Mouse (Mus musculus): ENCODE data around the gene Socs2. TPM values are rescaled to one million over a fixed set of nuclear protein-coding genes. Genes with fewer than 3 reads are reported as not detected.

Socs2 gene
- polyA plus RNA-seq, 1 experiment from 2014 or later: 96.5 TPM

GRCm38 (mm10) chr10:95445104-95446056, 28.4 kb upstream of the Socs2 start:
- ATAC-seq: no peak
- 86% methylated on average over 18 of the region's 18 CpGs for WGBS
- H3K27me3 ChIP-seq: no peaks in the 10 kb centered on the region
- H3K4me3 ChIP-seq (replicated peaks): no peak overlapping the region
- H3K36me3 ChIP-seq: no peaks in the 10 kb centered on the region
- no peak overlapping the region for H3K4me2 ChIP-seq (replicated peaks)
- H3K27ac ChIP-seq: no peak overlapping the region
- H3K9me3 ChIP-seq: no peaks in the 10 kb centered on the region
- H3K9ac ChIP-seq (replicated peaks): no peak overlapping the region
- H3K4me1 ChIP-seq (replicated peaks): no peaks in the 10 kb centered on the region

GRCm38 (mm10) chr10:95442334-95442733, 25.4 kb upstream of the Socs2 start:
- Histone ChIP-seq H3K4me3 (replicated peaks) (no peak overlapping the region), H3K9me3 (no peaks in the 10 kb centered on the region), H3K27me3 (no peaks in the 10 kb centered on the region), H3K36me3 (no peaks in the 10 kb centered on the region), H3K27ac (no peak overlapping the region), H3K9ac (replicated peaks) (no peak overlapping the region), H3K4me2 (replicated peaks) (no peak overlapping the region), H3K4me1 (replicated peaks) (no peaks in the 10 kb centered on the region)
- ATAC-seq: no peak
- WGBS: 90% methylated on average over 4 of the region's 4 CpGs

- no peaks in the 10 kb centered on the region for H3K9me3 ChIP-seq
Observed at GRCm38 (mm10) chr10:95440566-95440965, 23.6 kb upstream of the Socs2 start.

GRCm38 (mm10) chr10:95439718-95440339, 22.8 kb upstream of the Socs2 start:
- H3K27ac ChIP-seq: no peak overlapping the region
- no peak overlapping the region for H3K4me3 ChIP-seq (replicated peaks)
- no peaks in the 10 kb centered on the region for H3K36me3 ChIP-seq
- no peaks in the 10 kb centered on the region for H3K9me3 ChIP-seq
- H3K27me3 ChIP-seq: no peaks in the 10 kb centered on the region
- H3K4me2 ChIP-seq (replicated peaks): no peak overlapping the region
- WGBS: 92% methylated on average over 10 of the region's 10 CpGs
- no peaks in the 10 kb centered on the region for H3K4me1 ChIP-seq (replicated peaks)
- no peak overlapping the region for H3K9ac ChIP-seq (replicated peaks)
- no peak for ATAC-seq

More at GRCm38 (mm10) chr10:95440566-95440965, 23.6 kb upstream of the Socs2 start:
- Histone ChIP-seq H3K27me3 (no peaks in the 10 kb centered on the region), H3K36me3 (no peaks in the 10 kb centered on the region), H3K4me2 (replicated peaks) (no peak overlapping the region), H3K4me3 (replicated peaks) (no peak overlapping the region), H3K9ac (replicated peaks) (no peak overlapping the region), H3K4me1 (replicated peaks) (no peaks in the 10 kb centered on the region), H3K27ac (no peak overlapping the region)
- no peak for ATAC-seq
- 52% methylated on average over 2 of the region's 2 CpGs for WGBS

- Histone ChIP-seq H3K36me3 (no peaks in the 10 kb centered on the region), H3K4me2 (replicated peaks) (no peak overlapping the region), H3K27me3 (no peaks in the 10 kb centered on the region), H3K9me3 (no peaks in the 10 kb centered on the region), H3K4me1 (replicated peaks) (no peaks in the 10 kb centered on the region), H3K9ac (replicated peaks) (no peak overlapping the region), H3K27ac (no peak overlapping the region), H3K4me3 (replicated peaks) (no peak overlapping the region)
- no peak for ATAC-seq
- WGBS: 83% methylated on average over 11 of the region's 11 CpGs
Observed at GRCm38 (mm10) chr10:95438941-95439340, 22.0 kb upstream of the Socs2 start.

GRCm38 (mm10) chr10:95430271-95430670, 13.3 kb upstream of the Socs2 start:
- ATAC-seq: no peak
- WGBS: 91% methylated on average over 10 of the region's 10 CpGs
- Histone ChIP-seq H3K36me3 (no peaks in the 10 kb centered on the region), H3K4me2 (replicated peaks) (no peak overlapping the region), H3K9me3 (no peaks in the 10 kb centered on the region), H3K4me3 (replicated peaks) (no peak overlapping the region), H3K4me1 (replicated peaks) (no peaks in the 10 kb centered on the region), H3K27ac (no peak overlapping the region), H3K27me3 (no peaks in the 10 kb centered on the region), H3K9ac (replicated peaks) (no peak overlapping the region)

GRCm38 (mm10) chr10:95429111-95429510, 12.1 kb upstream of the Socs2 start:
- Histone ChIP-seq H3K9ac (replicated peaks) (no peak overlapping the region), H3K27ac (no peak overlapping the region), H3K4me3 (replicated peaks) (no peak overlapping the region), H3K4me1 (replicated peaks) (no peaks in the 10 kb centered on the region), H3K36me3 (no peaks in the 10 kb centered on the region), H3K4me2 (replicated peaks) (no peak overlapping the region), H3K9me3 (no peaks in the 10 kb centered on the region), H3K27me3 (no peaks in the 10 kb centered on the region)
- no peak for ATAC-seq
- 100% methylated on average over 1 of the region's 1 CpGs for WGBS

GRCm38 (mm10) chr10:95426207-95427115, 9.5 kb upstream of the Socs2 start:
- 92% methylated on average over 9 of the region's 9 CpGs for WGBS
- H3K4me2 ChIP-seq (replicated peaks): no peak overlapping the region
- H3K4me3 ChIP-seq (replicated peaks): no peak overlapping the region
- no peaks in the 10 kb centered on the region for H3K4me1 ChIP-seq (replicated peaks)
- no peaks in the 10 kb centered on the region for H3K27me3 ChIP-seq
- no peak overlapping the region for H3K9ac ChIP-seq (replicated peaks)
- H3K27ac ChIP-seq: no peak overlapping the region
- no peaks in the 10 kb centered on the region for H3K9me3 ChIP-seq
- ATAC-seq: no peak
- H3K36me3 ChIP-seq: no peaks in the 10 kb centered on the region

GRCm38 (mm10) chr10:95422681-95423080, 5.7 kb upstream of the Socs2 start:
- no peak for ATAC-seq
- WGBS: 88% methylated on average over 5 of the region's 5 CpGs
- Histone ChIP-seq H3K4me3 (replicated peaks) (no peak overlapping the region), H3K9ac (replicated peaks) (no peak overlapping the region), H3K4me2 (replicated peaks) (no peak overlapping the region), H3K36me3 (no peaks in the 10 kb centered on the region), H3K27me3 (peaks cover 10% of the 10 kb centered on the region), H3K9me3 (no peaks in the 10 kb centered on the region), H3K4me1 (replicated peaks) (peaks cover under 1% of the 10 kb centered on the region), H3K27ac (no peak overlapping the region)

GRCm38 (mm10) chr10:95420284-95420683, 3.3 kb upstream of the Socs2 start:
- Histone ChIP-seq H3K36me3 (no peaks in the 10 kb centered on the region), H3K9ac (replicated peaks) (no peak overlapping the region), H3K4me1 (replicated peaks) (peaks cover 8% of the 10 kb centered on the region), H3K4me3 (replicated peaks) (no peak overlapping the region), H3K27ac (no peak overlapping the region), H3K27me3 (peaks cover 10% of the 10 kb centered on the region), H3K4me2 (replicated peaks) (no peak overlapping the region), H3K9me3 (no peaks in the 10 kb centered on the region)
- 76% methylated on average over 10 of the region's 10 CpGs for WGBS
- no peak for ATAC-seq

- Histone ChIP-seq H3K36me3 (no peaks in the 10 kb centered on the region), H3K27ac (no peak overlapping the region), H3K4me3 (replicated peaks) (no peak overlapping the region), H3K4me2 (replicated peaks) (no peak overlapping the region), H3K9ac (replicated peaks) (no peak overlapping the region), H3K9me3 (no peaks in the 10 kb centered on the region), H3K4me1 (replicated peaks) (peaks cover 8% of the 10 kb centered on the region), H3K27me3 (peaks cover 10% of the 10 kb centered on the region)
- ATAC-seq: no peak
- WGBS: 86% methylated on average over 3 of the region's 3 CpGs
Observed at GRCm38 (mm10) chr10:95419726-95420125, 2.7 kb upstream of the Socs2 start.

- 55% methylated on average over 6 of the region's 6 CpGs for WGBS
- Histone ChIP-seq H3K36me3 (no peaks in the 10 kb centered on the region), H3K9ac (replicated peaks) (no peak overlapping the region), H3K4me1 (replicated peaks) (peaks cover 14% of the 10 kb centered on the region), H3K27me3 (peaks cover 15% of the 10 kb centered on the region), H3K4me3 (replicated peaks) (no peak overlapping the region), H3K9me3 (no peaks in the 10 kb centered on the region), H3K4me2 (replicated peaks) (no peak overlapping the region), H3K27ac (no peak overlapping the region)
- ATAC-seq: no peak
Observed at GRCm38 (mm10) chr10:95418631-95419030, 1.7 kb upstream of the Socs2 start.
